Mouse (Mus musculus): ENCODE data around the gene Nsmce4a. TPM values are rescaled to one million over a fixed set of nuclear protein-coding genes. Genes with fewer than 3 reads are reported as not detected.
"Not testable (repeated sequence)": the region's sequence is repeated elsewhere in the genome, so short reads cannot be mapped to it uniquely, and the experiment has no call there.

Gene Nsmce4a
- polyA plus RNA-seq, 1 experiment from 2014 or later: 108 TPM

DNA sequence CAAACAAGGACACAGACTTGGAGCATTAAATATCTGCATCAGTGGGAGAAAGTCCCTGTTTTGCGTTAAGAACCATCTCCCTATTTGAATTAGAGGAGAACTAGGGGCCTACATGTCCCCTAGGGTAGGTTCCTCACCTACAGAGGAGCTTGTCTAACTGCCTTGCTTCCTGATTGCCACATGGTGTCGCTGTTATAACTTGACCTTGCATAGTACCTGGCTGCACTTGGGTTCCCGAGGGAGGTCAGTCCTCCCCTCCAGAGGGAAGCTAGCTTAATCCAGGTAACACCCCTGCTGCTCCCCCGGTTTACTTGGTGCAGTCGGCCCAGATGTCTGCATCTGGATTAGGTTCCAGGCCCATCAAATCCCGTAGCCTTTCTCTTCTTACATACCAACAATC, 32.2 kb upstream of the Nsmce4a start:
- DNase-seq (ENCODE audit: low spot score): peak; percentile 52
- Histone ChIP-seq H3K27ac (ENCODE audit: low read length) (no peak overlapping the region), H3K36me3 (ENCODE audit: insufficient read depth, low read length) (no peaks in the 10 kb centered on the region), H3K9me3 (ENCODE audit: low read length) (no peaks in the 10 kb centered on the region), H3K4me2 (replicated peaks; ENCODE audit: low read depth, low read length) (no peak overlapping the region), H3K27me3 (replicated peaks; ENCODE audit: insufficient read depth, low read length) (no peaks in the 10 kb centered on the region), H3K4me3 (ENCODE audit: low read depth, low read length) (no peak overlapping the region), H3K9ac (replicated peaks; ENCODE audit: low read depth) (no peak overlapping the region), H3K4me1 (ENCODE audit: insufficient read depth, low read depth, low read length) (no peaks in the 10 kb centered on the region)
- TF ChIP-seq CTCF (IDR thresholded peaks at IDR 0.05): peak; percentile 86
- TF ChIP-seq EP300 (IDR thresholded peaks at IDR 0.05): no peak
- 20% methylated on average over 6 of the region's 6 CpGs for WGBS
- peak; percentile 53; the same call in 1 of the 2 replicates for ATAC-seq

DNA sequence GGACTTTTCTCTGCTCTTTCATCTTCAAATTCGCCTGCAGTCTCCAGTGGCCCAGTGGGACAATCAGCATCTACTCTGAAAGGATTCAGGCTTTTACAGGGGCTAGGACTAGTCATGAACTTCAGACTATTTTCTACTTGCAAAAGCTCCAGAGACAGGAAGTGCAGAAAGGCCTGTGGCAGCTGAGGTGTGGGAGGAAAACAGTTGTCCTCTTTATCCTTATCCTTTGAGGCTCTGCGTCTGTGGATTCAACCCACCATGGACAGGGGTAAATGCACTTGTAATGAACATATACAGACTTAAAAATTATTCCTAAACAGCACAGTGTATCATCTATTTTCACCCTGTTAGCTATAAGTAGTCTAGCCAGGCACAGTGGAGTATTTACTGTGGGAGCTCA, 31.5 kb upstream of the Nsmce4a start:
- Histone ChIP-seq H3K27ac (ENCODE audit: low read length) (no peak overlapping the region), H3K4me2 (replicated peaks; ENCODE audit: low read depth, low read length) (no peak overlapping the region), H3K27me3 (replicated peaks; ENCODE audit: insufficient read depth, low read length) (no peaks in the 10 kb centered on the region), H3K36me3 (ENCODE audit: insufficient read depth, low read length) (no peaks in the 10 kb centered on the region), H3K4me3 (ENCODE audit: low read depth, low read length) (no peak overlapping the region), H3K9me3 (ENCODE audit: low read length) (no peaks in the 10 kb centered on the region), H3K9ac (replicated peaks; ENCODE audit: low read depth) (no peak overlapping the region), H3K4me1 (ENCODE audit: insufficient read depth, low read depth, low read length) (no peaks in the 10 kb centered on the region)
- no peak for DNase-seq (ENCODE audit: low spot score)
- no peak for TF ChIP-seq CTCF (IDR thresholded peaks at IDR 0.05)
- TF ChIP-seq EP300 (IDR thresholded peaks at IDR 0.05): no peak
- WGBS: 64% methylated on average over 2 of the region's 2 CpGs
- no peak for ATAC-seq

DNA sequence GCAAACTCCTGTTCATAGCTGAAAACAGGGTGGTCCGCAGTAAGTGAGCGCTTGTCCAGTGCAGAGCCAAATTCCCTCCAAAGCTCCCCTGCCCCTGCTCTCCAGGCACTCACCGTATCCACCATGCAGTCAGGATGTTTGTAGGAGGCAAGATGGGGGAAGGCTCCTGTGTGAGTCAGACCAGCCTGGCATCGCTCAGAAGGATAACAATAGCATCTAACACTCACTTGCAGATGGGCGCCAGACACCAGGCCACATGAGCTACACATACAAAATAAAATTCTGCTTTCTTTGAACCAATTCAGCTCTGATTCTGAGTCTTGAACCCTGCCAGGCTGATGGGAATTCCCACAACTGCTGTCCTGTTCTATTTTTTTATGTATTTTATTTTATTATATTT, 30.6 kb upstream of the Nsmce4a start:
- Histone ChIP-seq H3K9ac (replicated peaks; ENCODE audit: low read depth) (no peak overlapping the region), H3K27me3 (replicated peaks; ENCODE audit: insufficient read depth, low read length) (no peaks in the 10 kb centered on the region), H3K4me2 (replicated peaks; ENCODE audit: low read depth, low read length) (no peak overlapping the region), H3K4me1 (ENCODE audit: insufficient read depth, low read depth, low read length) (no peaks in the 10 kb centered on the region), H3K36me3 (ENCODE audit: insufficient read depth, low read length) (no peaks in the 10 kb centered on the region), H3K4me3 (ENCODE audit: low read depth, low read length) (no peak overlapping the region), H3K27ac (ENCODE audit: low read length) (no peak overlapping the region), H3K9me3 (ENCODE audit: low read length) (no peaks in the 10 kb centered on the region)
- 81% methylated on average over 5 of the region's 5 CpGs for WGBS
- DNase-seq (ENCODE audit: low spot score) (no peak), ATAC-seq (no peak)
- TF ChIP-seq EP300 (IDR thresholded peaks at IDR 0.05) (no peak), CTCF (IDR thresholded peaks at IDR 0.05) (no peak)

DNA sequence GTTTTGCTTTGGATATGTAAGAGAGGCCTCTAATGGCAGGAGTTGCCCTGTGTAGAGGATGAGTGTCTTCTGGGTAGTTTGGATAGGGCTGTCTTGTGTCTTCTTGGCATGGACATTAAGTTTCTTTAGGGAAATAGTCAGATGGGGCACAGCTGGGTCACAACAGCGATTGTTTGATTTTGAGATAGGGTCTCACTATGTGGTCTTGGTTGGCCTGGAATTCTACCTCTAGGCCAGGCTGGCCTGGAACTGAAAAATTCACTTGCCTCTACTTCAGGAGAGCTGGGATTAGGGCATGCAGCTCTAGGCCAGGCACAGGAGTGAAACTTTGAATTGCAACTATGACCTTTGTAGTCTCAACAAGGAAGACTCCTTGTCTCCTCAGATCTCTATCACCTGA, 29.9 kb upstream of the Nsmce4a start:
- Histone ChIP-seq H3K27ac (ENCODE audit: low read length) (no peak overlapping the region), H3K9ac (replicated peaks; ENCODE audit: low read depth) (no peak overlapping the region), H3K4me3 (ENCODE audit: low read depth, low read length) (no peak overlapping the region), H3K9me3 (ENCODE audit: low read length) (no peaks in the 10 kb centered on the region), H3K36me3 (ENCODE audit: insufficient read depth, low read length) (no peaks in the 10 kb centered on the region), H3K4me1 (ENCODE audit: insufficient read depth, low read depth, low read length) (no peaks in the 10 kb centered on the region), H3K4me2 (replicated peaks; ENCODE audit: low read depth, low read length) (no peak overlapping the region), H3K27me3 (replicated peaks; ENCODE audit: insufficient read depth, low read length) (no peaks in the 10 kb centered on the region)
- WGBS: 75% methylated on average over 1 of the region's 1 CpGs
- DNase-seq (ENCODE audit: low spot score) (no peak), ATAC-seq (no peak)
- TF ChIP-seq EP300 (IDR thresholded peaks at IDR 0.05) (no peak), CTCF (IDR thresholded peaks at IDR 0.05) (no peak)

DNA sequence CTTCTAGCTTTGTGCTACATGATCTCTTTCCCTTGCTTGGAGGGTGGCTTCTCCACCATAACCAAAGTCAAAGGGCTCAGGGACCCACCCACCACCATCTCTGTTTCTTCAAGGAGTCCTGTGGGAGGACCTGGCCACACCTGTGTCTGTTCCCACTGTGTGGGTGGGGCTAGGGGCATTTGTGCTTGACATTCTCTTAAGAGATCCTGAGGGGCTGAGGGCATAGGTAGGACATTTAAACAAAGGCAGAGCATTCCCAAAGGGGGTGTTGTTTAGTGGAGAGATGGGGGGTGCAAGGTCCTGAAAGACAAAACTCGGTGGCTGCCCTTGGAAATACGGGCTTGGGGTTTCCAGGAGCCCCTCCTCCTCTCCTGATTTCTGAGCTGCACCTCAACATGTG, 27.6 kb upstream of the Nsmce4a start:
- Histone ChIP-seq H3K27me3 (replicated peaks; ENCODE audit: insufficient read depth, low read length) (no peaks in the 10 kb centered on the region), H3K4me1 (ENCODE audit: insufficient read depth, low read depth, low read length) (no peaks in the 10 kb centered on the region), H3K4me2 (replicated peaks; ENCODE audit: low read depth, low read length) (no peak overlapping the region), H3K9ac (replicated peaks; ENCODE audit: low read depth) (no peak overlapping the region), H3K9me3 (ENCODE audit: low read length) (no peaks in the 10 kb centered on the region), H3K27ac (ENCODE audit: low read length) (no peak overlapping the region), H3K36me3 (ENCODE audit: insufficient read depth, low read length) (no peaks in the 10 kb centered on the region), H3K4me3 (ENCODE audit: low read depth, low read length) (no peak overlapping the region)
- 54% methylated on average over 2 of the region's 2 CpGs for WGBS
- TF ChIP-seq EP300 (IDR thresholded peaks at IDR 0.05) (no peak), CTCF (IDR thresholded peaks at IDR 0.05) (no peak)
- DNase-seq (ENCODE audit: low spot score) (no peak), ATAC-seq (0 out of 2 replicates have a peak, but pooled peaks have one; percentile 31)

DNA sequence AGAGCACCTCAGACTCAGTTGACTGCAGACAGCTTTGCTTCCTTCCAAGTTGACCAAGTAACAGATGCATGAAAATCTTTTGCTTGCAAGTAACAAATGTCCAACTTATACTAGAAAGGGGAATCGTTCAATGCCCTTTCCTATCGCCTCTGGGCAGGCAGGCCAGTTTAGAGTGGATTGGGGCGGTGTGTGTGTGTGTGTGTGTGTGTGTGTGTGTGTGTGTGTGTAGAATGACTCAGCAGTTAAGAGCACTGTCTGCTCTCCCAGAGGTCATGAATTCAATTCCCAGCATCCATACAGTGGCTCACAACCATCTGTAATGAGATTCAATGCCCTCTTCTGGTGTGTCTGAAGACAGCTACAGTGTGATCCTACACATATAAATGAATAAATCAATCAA, 27.2 kb upstream of the Nsmce4a start:
- no peak for ATAC-seq
- H3K27ac ChIP-seq (ENCODE audit: low read length): no peak overlapping the region
- no peak overlapping the region for H3K9ac ChIP-seq (replicated peaks; ENCODE audit: low read depth)
- H3K4me3 ChIP-seq (ENCODE audit: low read depth, low read length): no peak overlapping the region
- no peaks in the 10 kb centered on the region for H3K36me3 ChIP-seq (ENCODE audit: insufficient read depth, low read length)
- no peak overlapping the region for H3K4me2 ChIP-seq (replicated peaks; ENCODE audit: low read depth, low read length)
- no peak for DNase-seq (ENCODE audit: low spot score)
- TF ChIP-seq EP300 (IDR thresholded peaks at IDR 0.05): no peak
- TF ChIP-seq CTCF (IDR thresholded peaks at IDR 0.05): no peak
- WGBS: 53% methylated on average over 3 of the region's 3 CpGs
- H3K4me1 ChIP-seq (ENCODE audit: insufficient read depth, low read depth, low read length): no peaks in the 10 kb centered on the region
- no peaks in the 10 kb centered on the region for H3K27me3 ChIP-seq (replicated peaks; ENCODE audit: insufficient read depth, low read length)
- H3K9me3 ChIP-seq (ENCODE audit: low read length): no peaks in the 10 kb centered on the region

DNA sequence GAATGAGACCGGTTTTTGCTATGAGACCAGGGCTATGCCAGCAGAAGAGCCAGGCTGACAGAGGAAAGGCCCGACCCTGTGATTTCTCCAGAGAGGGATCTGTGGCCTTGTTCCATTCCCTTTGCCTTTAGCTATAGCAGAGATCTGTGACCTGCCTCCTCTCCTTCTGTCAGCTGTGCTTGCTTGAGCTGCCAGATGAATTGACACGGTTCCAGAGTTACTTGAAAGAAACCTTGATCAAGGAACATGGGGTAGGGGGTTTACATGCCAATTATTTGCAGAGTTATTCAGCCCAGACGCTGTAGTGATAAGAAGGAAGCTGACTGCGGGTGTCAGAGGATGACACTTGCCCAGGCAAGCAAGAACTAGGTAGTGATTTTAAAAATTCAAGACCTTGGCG, 24.6 kb upstream of the Nsmce4a start:
- Histone ChIP-seq H3K4me1 (ENCODE audit: insufficient read depth, low read depth, low read length) (no peaks in the 10 kb centered on the region), H3K4me2 (replicated peaks; ENCODE audit: low read depth, low read length) (no peak overlapping the region), H3K9ac (replicated peaks; ENCODE audit: low read depth) (no peak overlapping the region), H3K9me3 (ENCODE audit: low read length) (no peaks in the 10 kb centered on the region), H3K4me3 (ENCODE audit: low read depth, low read length) (no peak overlapping the region), H3K36me3 (ENCODE audit: insufficient read depth, low read length) (no peaks in the 10 kb centered on the region), H3K27me3 (replicated peaks; ENCODE audit: insufficient read depth, low read length) (no peaks in the 10 kb centered on the region), H3K27ac (ENCODE audit: low read length) (no peak overlapping the region)
- no peak for ATAC-seq
- 64% methylated on average over 6 of the region's 6 CpGs for WGBS
- DNase-seq (ENCODE audit: low spot score): no peak
- TF ChIP-seq CTCF (IDR thresholded peaks at IDR 0.05) (no peak), EP300 (IDR thresholded peaks at IDR 0.05) (no peak)

DNA sequence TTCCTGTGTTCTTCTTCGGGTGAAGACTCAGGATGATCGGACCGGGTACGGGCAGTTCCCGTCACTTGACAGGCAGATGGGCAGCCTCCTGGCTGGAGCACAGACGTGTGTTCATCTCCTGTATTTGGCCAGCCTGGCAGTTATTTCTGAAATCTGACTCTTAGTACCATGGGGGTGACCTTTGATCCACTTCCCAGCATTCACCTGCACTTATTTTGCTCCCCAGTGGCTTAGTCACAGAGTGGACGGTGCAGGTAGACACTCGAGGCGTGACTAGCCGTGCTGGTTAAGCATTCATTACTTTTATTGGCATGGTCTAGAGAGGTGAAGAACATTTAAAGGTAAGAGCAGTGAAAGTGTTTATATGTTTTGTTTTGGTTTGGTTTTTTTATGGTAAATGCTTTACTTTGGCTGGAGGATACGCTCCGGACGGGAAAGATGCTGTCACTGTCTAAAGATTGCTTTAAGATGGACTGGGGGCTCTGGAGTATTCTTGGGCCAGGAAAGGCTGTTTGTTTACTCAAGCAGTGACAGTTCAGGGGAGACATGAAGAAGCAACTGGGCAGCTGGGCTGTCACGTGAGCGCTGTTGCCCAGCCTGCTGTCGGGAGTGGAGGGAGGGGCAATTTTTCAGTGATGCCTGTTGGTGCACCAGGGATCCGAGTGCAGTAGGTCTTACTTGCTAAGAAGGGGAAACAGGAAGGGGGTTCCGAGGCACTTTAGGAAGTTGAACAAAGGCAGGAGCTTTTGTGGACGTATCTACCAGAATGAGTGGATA, 23.3 kb upstream of the Nsmce4a start:
- not testable (repeated sequence) for H3K9me3 ChIP-seq (ENCODE audit: low read length); H3K9ac ChIP-seq (replicated peaks; ENCODE audit: low read depth); H3K4me3 ChIP-seq (ENCODE audit: low read depth, low read length); H3K4me1 ChIP-seq (ENCODE audit: insufficient read depth, low read depth, low read length); H3K27ac ChIP-seq (ENCODE audit: low read length); H3K27me3 ChIP-seq (replicated peaks; ENCODE audit: insufficient read depth, low read length); H3K36me3 ChIP-seq (ENCODE audit: insufficient read depth, low read length); H3K4me2 ChIP-seq (replicated peaks; ENCODE audit: low read depth, low read length)
- ATAC-seq (peak; percentile 32), DNase-seq (ENCODE audit: low spot score) (peak; percentile 46)
- WGBS: 22% methylated on average over 9 of the region's 19 CpGs

DNA sequence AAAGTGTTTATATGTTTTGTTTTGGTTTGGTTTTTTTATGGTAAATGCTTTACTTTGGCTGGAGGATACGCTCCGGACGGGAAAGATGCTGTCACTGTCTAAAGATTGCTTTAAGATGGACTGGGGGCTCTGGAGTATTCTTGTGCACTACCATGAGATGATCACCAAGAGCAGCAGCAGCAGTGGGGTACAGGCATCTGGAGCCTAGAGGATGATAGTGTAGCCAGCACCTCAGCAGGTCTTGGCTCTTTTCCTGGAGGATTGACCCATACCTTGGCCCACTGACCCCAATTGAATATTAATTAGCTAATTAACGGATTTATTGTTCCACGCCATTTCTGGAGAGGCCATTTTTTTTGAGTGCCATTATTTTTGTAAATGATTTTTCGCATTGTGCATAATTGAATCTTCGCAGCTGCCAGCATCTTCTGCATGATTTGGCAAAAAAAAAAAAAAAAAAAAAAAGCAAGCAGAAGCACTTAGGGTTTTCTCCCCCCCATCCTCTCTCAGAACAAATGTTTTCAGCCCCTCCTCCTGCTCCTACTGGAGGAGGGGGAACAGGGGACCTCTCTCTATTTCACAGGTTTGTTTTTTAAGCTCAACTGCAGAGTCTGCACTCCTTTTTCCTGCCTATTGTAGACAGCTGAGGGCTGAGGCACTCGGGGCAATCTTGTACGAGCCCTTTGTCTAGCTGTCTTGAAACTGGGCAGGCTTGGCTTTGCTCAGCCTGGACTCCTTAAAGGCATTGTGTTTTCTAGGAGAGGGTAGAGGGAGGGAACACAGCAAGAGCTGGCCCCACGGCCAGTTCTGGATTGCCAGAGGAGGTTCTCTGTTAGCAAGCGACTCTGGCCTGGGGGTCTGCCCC, 20.7 kb upstream of the Nsmce4a start:
- ATAC-seq; H3K9ac ChIP-seq (replicated peaks; ENCODE audit: low read depth); DNase-seq (ENCODE audit: low spot score); H3K4me2 ChIP-seq (replicated peaks; ENCODE audit: low read depth, low read length); H3K27me3 ChIP-seq (replicated peaks; ENCODE audit: insufficient read depth, low read length); H3K36me3 ChIP-seq (ENCODE audit: insufficient read depth, low read length); H3K9me3 ChIP-seq (ENCODE audit: low read length); H3K27ac ChIP-seq (ENCODE audit: low read length); H3K4me3 ChIP-seq (ENCODE audit: low read depth, low read length); H3K4me1 ChIP-seq (ENCODE audit: insufficient read depth, low read depth, low read length): not testable (repeated sequence)
- 79% methylated on average over 7 of the region's 11 CpGs for WGBS
